7 mouse cellular contexts compared by ENCODE assay signal in the genomic region with DNA sequence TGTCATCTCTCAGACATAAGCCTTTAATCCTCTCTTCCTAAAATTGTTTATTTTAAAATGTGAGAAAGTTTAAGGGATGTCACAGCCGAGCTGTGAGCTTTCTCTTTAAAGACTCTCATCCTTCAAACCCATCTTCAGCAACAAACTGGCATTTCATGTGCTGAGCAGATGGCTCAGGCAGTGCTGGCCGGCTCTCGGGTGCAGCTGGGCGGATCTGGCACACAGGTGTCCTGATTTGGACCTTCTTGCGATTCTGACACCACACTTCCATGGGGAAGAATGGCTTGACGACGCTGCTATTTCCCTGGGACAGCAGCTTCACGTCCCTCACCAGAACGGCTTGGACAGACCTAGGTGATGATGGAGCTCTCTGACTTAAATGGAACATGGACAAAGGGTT. TPM values are rescaled to one million over a fixed set of nuclear protein-coding genes. Genes with fewer than 3 reads are reported as not detected.
DNase-seq lines count a peak whose midpoint lies in the region; ATAC-seq lines count a peak whose summit lies in the region.

No protein-coding gene starts in this region.

- H3K4me2 ChIP-seq in lung, embryonic 16.5 days (ENCODE audit: low read depth, low read length) = peak overlapping the region; percentile 49
- peak overlapping the region; percentile 15 for H3K4me2 ChIP-seq in stomach, embryonic 14.5 days (replicated peaks; ENCODE audit: low read depth, low read length)

- peaks cover 5% of the 10 kb centered on the region for H3K4me1 ChIP-seq in lung, embryonic 16.5 days (replicated peaks; ENCODE audit: control insufficient read depth, insufficient read depth, low read length)
- no peaks in the 10 kb centered on the region for H3K4me1 ChIP-seq in stomach, embryonic 14.5 days (ENCODE audit: control insufficient read depth, insufficient read depth, low read length)

- H3K9ac ChIP-seq in lung, embryonic 16.5 days (ENCODE audit: low read length) = no peak overlapping the region
- no peak overlapping the region for H3K9ac ChIP-seq in stomach, embryonic 14.5 days (replicated peaks; ENCODE audit: low read depth, low read length)

- H3K27me3 ChIP-seq in lung, embryonic 16.5 days (ENCODE audit: control insufficient read depth, insufficient read depth, low read depth, low read length) = no peaks in the 10 kb centered on the region
- H3K27me3 ChIP-seq in stomach, embryonic 14.5 days (ENCODE audit: control insufficient read depth, insufficient read depth, low read length) = no peaks in the 10 kb centered on the region

- WGBS in lung, embryonic 16.5 days = 18% methylated on average over 9 of the region's 9 CpGs
- WGBS in stomach, embryonic 14.5 days = 26% methylated on average over 9 of the region's 9 CpGs

- H3K4me3 ChIP-seq in lung, embryonic 16.5 days (ENCODE audit: low read length) = peak overlapping the region; percentile 18; the same call in 1 of the 2 replicates
- H3K4me3 ChIP-seq in stomach, embryonic 14.5 days (ENCODE audit: low read depth, low read length) = no peak overlapping the region

- ATAC-seq in lung, embryonic 16.5 days (ENCODE audit: low read depth) = no peak
- ATAC-seq in stomach, embryonic 14.5 days (ENCODE audit: insufficient number of reproducible peaks, insufficient read depth, low FRiP score, low read depth) = no peak; the same call in 1 of the 2 replicates
- ATAC-seq in erythroid progenitor cell, adult 5-6 weeks (replicated peaks; ENCODE audit: low FRiP score, poor library complexity, severe bottlenecking) = no peak

- H3K36me3 ChIP-seq in lung, embryonic 16.5 days (ENCODE audit: control insufficient read depth, insufficient read depth, low read length) = no peaks in the 10 kb centered on the region
- H3K36me3 ChIP-seq in stomach, embryonic 14.5 days (ENCODE audit: control insufficient read depth, insufficient read depth, low read length) = no peaks in the 10 kb centered on the region

- no peak overlapping the region for H3K27ac ChIP-seq in lung, embryonic 16.5 days (ENCODE audit: low read length)
- H3K27ac ChIP-seq in stomach, embryonic 14.5 days (ENCODE audit: low read length) = no peak overlapping the region

- H3K9me3 ChIP-seq in lung, embryonic 16.5 days (ENCODE audit: control insufficient read depth, low read length) = no peaks in the 10 kb centered on the region
- H3K9me3 ChIP-seq in stomach, embryonic 14.5 days (ENCODE audit: control insufficient read depth, low read depth, low read length) = no peaks in the 10 kb centered on the region

- DNase-seq in lung, postnatal 10 days = no peak
- peak; percentile 11 for DNase-seq in embryo, embryonic 10.5 days (ENCODE audit: low spot score)
- DNase-seq in layer of hippocampus, postnatal 36 days = peak; percentile 16 to 24
- no peak for DNase-seq in urinary bladder, postnatal 10 days (ENCODE audit: low spot score)

RNA-seq across cellular contexts. Expression of gene Dkk2, which starts 17.9 kb away (rescaled TPM):
- polyA plus RNA-seq in lung, embryonic 16.5 days (2015; fragmentation: Nextera tagmentation; extraction: Ambion mirVana) = 3.0 and 3.1 TPM in 2 replicates
- under 1 TPM; 0.27 to 0.38 TPM for total RNA-seq in layer of hippocampus, postnatal 36 days (2021)
- 9.6 and 11.0 TPM in 2 replicates for polyA plus RNA-seq in stomach, embryonic 14.5 days (2014; fragmentation: Nextera tagmentation; extraction: Ambion mirVana)
- not detected in 2 replicates for total RNA-seq in erythroid progenitor cell, adult 5-6 weeks (2015; ENCODE audit: low replicate concordance)
- not detected in 2 replicates for total RNA-seq in erythroid progenitor cell, adult 5-6 weeks (2017; ENCODE audit: low replicate concordance)

Comparison
In these comparisons a context has a peak if more than half of its experiments do, and no peak if none do; other contexts are left out.
1. DNase-seq: peak in embryo, embryonic 10.5 days (single experiment) and layer of hippocampus, postnatal 36 days (2 of 2); none in lung, postnatal 10 days (single experiment) and urinary bladder, postnatal 10 days (single experiment).